Mouse (Mus musculus) liver, adult 2 months (tissue): ENCODE data around the gene Taf6l. TPM values are rescaled to one million over a fixed set of nuclear protein-coding genes. Genes with fewer than 3 reads are reported as not detected.

Experiments
- DNase-seq: peaks from one replicate; pipeline ENCODE4 v3.0.0-alpha.2; 2011; ENCODE audit warnings: low read depth, low spot score; ENCODE audit errors: extremely low read depth
- H3K27ac ChIP-seq: fragments of 200-500 bp; replicated peaks from 2 replicates; pipeline ENCODE4 v1.5.1; 2012; ENCODE audit warnings: low read depth, mild to moderate bottlenecking, control low read depth, inconsistent platforms, low read length; ENCODE audit not compliant: insufficient read depth
- H3K27me3 ChIP-seq: fragments of 200-500 bp; 2 replicates; pipeline ENCODE4 v1.6.1; 2012; ENCODE audit warnings: mild to moderate bottlenecking, moderate library complexity, low read length, inconsistent platforms; ENCODE audit not compliant: control insufficient read depth, insufficient read depth
- H3K36me3 ChIP-seq: fragments of 200-500 bp; 2 replicates; pipeline ENCODE4 v1.6.1; 2012; ENCODE audit warnings: low read length, inconsistent platforms; ENCODE audit not compliant: control insufficient read depth, insufficient read depth
- H3K4me1 ChIP-seq: fragments of 200-500 bp; 2 replicates; pipeline ENCODE4 v1.6.1; 2011; ENCODE audit warnings: low read length; ENCODE audit not compliant: control insufficient read depth, insufficient read depth
- H3K4me3 ChIP-seq: fragments of 200-500 bp; 2 replicates; pipeline ENCODE4 v1.5.1; 2011; ENCODE audit warnings: low read depth, mild to moderate bottlenecking, control low read depth, low read length, moderate library complexity; ENCODE audit not compliant: insufficient read depth
- H3K79me2 ChIP-seq: fragments of 200-500 bp; 2 replicates; pipeline ENCODE4 v1.6.1; 2012; ENCODE audit warnings: inconsistent platforms, mild to moderate bottlenecking, low read length, moderate library complexity; ENCODE audit not compliant: control insufficient read depth, insufficient read depth
- H3K9ac ChIP-seq: fragments of 200-500 bp; 2 replicates; pipeline ENCODE4 v1.6.1; 2012; ENCODE audit warnings: low read depth, mild to moderate bottlenecking, control low read depth, inconsistent platforms, low read length
- CTCF ChIP-seq: fragments of 200-500 bp; IDR thresholded peaks from 2 replicates; pipeline ENCODE4 v1.5.1; 2011; ENCODE audit warnings: low read depth, low read length, control low read depth
- POLR2A ChIP-seq: fragments of 200-500 bp; IDR thresholded peaks from 2 replicates; pipeline ENCODE4 v1.6.1; 2011; ENCODE audit warnings: low read length, control low read depth; ENCODE audit not compliant: insufficient read depth; ENCODE audit errors: extremely low read depth
- WGBS: fragments of 180-500 bp; shearing (Covaris S2); methylation state at CpG from one replicate; pipeline ENCODE4 v1.1.7; 2018; 5-methylcytosine and 5-hydroxymethylcytosine counted together
- polyA plus RNA-seq: library from polyadenylated mRNA; depleted of rRNA; stranded (reverse); fragments of >200 nt; gene quantifications from 2 replicates; pipeline ENCODE4 v1.2.3, GENCODE M21; 2012; rRNA removed
- total RNA-seq: library from RNA; depleted of rRNA; stranded (reverse); fragments of >200 nt; gene quantifications from 2 replicates; pipeline ENCODE4 v1.2.3, GENCODE M21; 2014; rRNA removed

The Taf6l gene
- total and polyA plus RNA-seq, 2 experiments, result 4.7 to 5.3 TPM

GRCm38 (mm10) chr19:8725081-8725613, 61.1 kb downstream of the Taf6l start:
- H3K4me3 ChIP-seq, result no peak overlapping the region
- H3K27me3 ChIP-seq, result no peaks in the 10 kb centered on the region
- TF ChIP-seq POLR2A, result no peak
- no peak for TF ChIP-seq CTCF
- H3K36me3 ChIP-seq, result peaks cover 31% of the 10 kb centered on the region
- no peak overlapping the region for H3K27ac ChIP-seq
- WGBS, result 70% methylated on average over 4 of the region's 4 CpGs
- no peak overlapping the region for H3K9ac ChIP-seq
- H3K79me2 ChIP-seq, result no peaks in the 10 kb centered on the region
- DNase-seq, result no peak
- peaks cover 9% of the 10 kb centered on the region; the same call in 1 of the 2 replicates for H3K4me1 ChIP-seq

Other genes with a start within 250 kb of the Taf6l start
Only the 30 nearest of the 33 such genes appear.
- gene Slc22a6, start 168.4 kb downstream of the Taf6l start, total RNA-seq, result not detected in 2 replicates
- gene Slc22a6, start 168.4 kb downstream of the Taf6l start, polyA plus RNA-seq, result 0.02 TPM in 1 of 2 replicates, not detected in the other
- gene Chrm1, start 122.6 kb downstream of the Taf6l start, total RNA-seq, result 0.07 and 0.46 TPM in 2 replicates
- 0.36 and 0.50 TPM in 2 replicates for gene Chrm1, start 122.6 kb downstream of the Taf6l start, polyA plus RNA-seq
- gene Slc3a2, start 63.0 kb downstream of the Taf6l start, total RNA-seq, result 30.2 and 37.6 TPM in 2 replicates
- 62.9 and 71.6 TPM in 2 replicates for gene Slc3a2, start 63.0 kb downstream of the Taf6l start, polyA plus RNA-seq
- 12.5 and 16.6 TPM in 2 replicates for gene Wdr74, start 50.6 kb downstream of the Taf6l start, total RNA-seq
- gene Wdr74, start 50.6 kb downstream of the Taf6l start, polyA plus RNA-seq, result 23.8 and 28.9 TPM in 2 replicates
- 0.83 TPM in 1 of 2 replicates, not detected in the other for gene 1700092M07Rik, start 45.7 kb downstream of the Taf6l start, total RNA-seq
- gene 1700092M07Rik, start 45.7 kb downstream of the Taf6l start, polyA plus RNA-seq, result not detected in 2 replicates
- 43.5 and 46.8 TPM in 2 replicates for gene Stx5a, start 45.0 kb downstream of the Taf6l start, total RNA-seq
- gene Stx5a, start 45.0 kb downstream of the Taf6l start, polyA plus RNA-seq, result 42.0 and 62.1 TPM in 2 replicates
- gene Nxf1, start 29.3 kb downstream of the Taf6l start, total RNA-seq, result 16.2 and 22.3 TPM in 2 replicates
- 27.3 and 43.1 TPM in 2 replicates for gene Nxf1, start 29.3 kb downstream of the Taf6l start, polyA plus RNA-seq
- 50.3 and 66.9 TPM in 2 replicates for gene Tmem223, start 15.4 kb downstream of the Taf6l start, total RNA-seq
- 93.1 and 122 TPM in 2 replicates for gene Tmem223, start 15.4 kb downstream of the Taf6l start, polyA plus RNA-seq
- 28.4 and 29.8 TPM in 2 replicates for gene Tmem179b, start 11.9 kb downstream of the Taf6l start, total RNA-seq
- 68.8 and 85.1 TPM in 2 replicates for gene Tmem179b, start 11.9 kb downstream of the Taf6l start, polyA plus RNA-seq
- 25.2 and 26.6 TPM in 2 replicates for gene Polr2g, start 12.2 kb upstream of the Taf6l start, total RNA-seq
- gene Polr2g, start 12.2 kb upstream of the Taf6l start, polyA plus RNA-seq, result 12.9 and 13.2 TPM in 2 replicates
- gene Zbtb3, start 16.1 kb upstream of the Taf6l start, total RNA-seq, result 0.20 and 0.37 TPM in 2 replicates
- gene Zbtb3, start 16.1 kb upstream of the Taf6l start, polyA plus RNA-seq, result 0.31 and 0.43 TPM in 2 replicates
- gene Ttc9c, start 32.9 kb upstream of the Taf6l start, total RNA-seq, result 15.6 and 18.5 TPM in 2 replicates
- 8.1 and 8.3 TPM in 2 replicates for gene Ttc9c, start 32.9 kb upstream of the Taf6l start, polyA plus RNA-seq
- 19.5 and 19.6 TPM in 2 replicates for gene Hnrnpul2, start 33.6 kb upstream of the Taf6l start, total RNA-seq
- gene Hnrnpul2, start 33.6 kb upstream of the Taf6l start, polyA plus RNA-seq, result 11.2 and 11.6 TPM in 2 replicates
- 6.1 and 8.2 TPM in 2 replicates for gene AC129217.1, start 43.4 kb upstream of the Taf6l start, total RNA-seq
- 1.7 TPM in 1 of 2 replicates, not detected in the other for gene AC129217.1, start 43.4 kb upstream of the Taf6l start, polyA plus RNA-seq
- gene Bscl2, start 51.0 kb upstream of the Taf6l start, total RNA-seq, result 27.7 and 30.5 TPM in 2 replicates
- gene Bscl2, start 51.0 kb upstream of the Taf6l start, polyA plus RNA-seq, result 131 and 137 TPM in 2 replicates
- gene Gng3, start 52.8 kb upstream of the Taf6l start, total RNA-seq, result not detected in 2 replicates
- 0.05 TPM in 1 of 2 replicates, not detected in the other for gene Gng3, start 52.8 kb upstream of the Taf6l start, polyA plus RNA-seq
- gene Lrrn4cl, start 64.4 kb upstream of the Taf6l start, total RNA-seq, result 0.07 and 0.09 TPM in 2 replicates
- gene Lrrn4cl, start 64.4 kb upstream of the Taf6l start, polyA plus RNA-seq, result 0.06 and 0.07 TPM in 2 replicates
- 82.7 and 88.4 TPM in 2 replicates for gene Ubxn1, start 85.1 kb upstream of the Taf6l start, total RNA-seq
- gene Ubxn1, start 85.1 kb upstream of the Taf6l start, polyA plus RNA-seq, result 128 and 133 TPM in 2 replicates
- 21.3 and 27.7 TPM in 2 replicates for gene Uqcc3, start 94.5 kb upstream of the Taf6l start, total RNA-seq
- 32.6 and 38.8 TPM in 2 replicates for gene Uqcc3, start 94.5 kb upstream of the Taf6l start, polyA plus RNA-seq
- 2.5 and 3.4 TPM in 2 replicates for gene Lbhd1, start 97.3 kb upstream of the Taf6l start, total RNA-seq
- gene Lbhd1, start 97.3 kb upstream of the Taf6l start, polyA plus RNA-seq, result 1.2 and 1.3 TPM in 2 replicates
- gene Gm49403, start 97.5 kb upstream of the Taf6l start, total RNA-seq, result not detected in 2 replicates
- gene Gm49403, start 97.5 kb upstream of the Taf6l start, polyA plus RNA-seq, result not detected in 2 replicates
- gene 1810009A15Rik, start 102.4 kb upstream of the Taf6l start, total RNA-seq, result 23.5 and 34.0 TPM in 2 replicates
- 10.8 and 13.6 TPM in 2 replicates for gene 1810009A15Rik, start 102.4 kb upstream of the Taf6l start, polyA plus RNA-seq
- gene Gm49416, start 102.5 kb upstream of the Taf6l start, total RNA-seq, result 3.4 TPM in 1 of 2 replicates, not detected in the other
- 1.1 TPM in 1 of 2 replicates, not detected in the other for gene Gm49416, start 102.5 kb upstream of the Taf6l start, polyA plus RNA-seq
- 3.8 and 5.6 TPM in 2 replicates for gene Ints5, start 106.6 kb upstream of the Taf6l start, total RNA-seq
- 13.2 and 15.9 TPM in 2 replicates for gene Ints5, start 106.6 kb upstream of the Taf6l start, polyA plus RNA-seq
- 111 and 132 TPM in 2 replicates for gene Ganab, start 111.7 kb upstream of the Taf6l start, total RNA-seq
- gene Ganab, start 111.7 kb upstream of the Taf6l start, polyA plus RNA-seq, result 127 and 140 TPM in 2 replicates
- 16.8 and 22.6 TPM in 2 replicates for gene B3gat3, start 134.0 kb upstream of the Taf6l start, total RNA-seq
- 88.7 and 101 TPM in 2 replicates for gene B3gat3, start 134.0 kb upstream of the Taf6l start, polyA plus RNA-seq
- 1.7 and 2.3 TPM in 2 replicates for gene Rom1, start 142.9 kb upstream of the Taf6l start, total RNA-seq
- 5.0 and 7.8 TPM in 2 replicates for gene Rom1, start 142.9 kb upstream of the Taf6l start, polyA plus RNA-seq
- 7.4 and 7.9 TPM in 2 replicates for gene Eml3, start 143.1 kb upstream of the Taf6l start, total RNA-seq
- gene Eml3, start 143.1 kb upstream of the Taf6l start, polyA plus RNA-seq, result 20.2 and 26.2 TPM in 2 replicates
- 25.6 and 27.1 TPM in 2 replicates for gene Mta2, start 155.5 kb upstream of the Taf6l start, total RNA-seq
- 11.2 and 12.1 TPM in 2 replicates for gene Mta2, start 155.5 kb upstream of the Taf6l start, polyA plus RNA-seq
- gene Tut1, start 167.4 kb upstream of the Taf6l start, total RNA-seq, result 6.0 and 6.2 TPM in 2 replicates
- 9.6 and 14.6 TPM in 2 replicates for gene Tut1, start 167.4 kb upstream of the Taf6l start, polyA plus RNA-seq